Mouse (Mus musculus) C2C12 (cell line): Measurements from ENCODE around the gene AI661453.

ENCODE experiments used
- CEBPB ChIP-seq: IDR thresholded peaks from one replicate; pipeline ENCODE4 v1.6.1; 2011; ENCODE audit warnings: low read depth, mild to moderate bottlenecking, control low read depth, moderate library complexity
- CTCF ChIP-seq: IDR thresholded peaks from one replicate; pipeline ENCODE4 v1.5.1; 2011; ENCODE audit not compliant: control insufficient read depth, insufficient read depth, insufficient read length
- MAX ChIP-seq: IDR thresholded peaks from one replicate; pipeline ENCODE4 v1.6.1; 2011; ENCODE audit warnings: mild to moderate bottlenecking, control low read depth
- MYOD1 ChIP-seq: IDR thresholded peaks from one replicate; pipeline ENCODE4 v1.6.1; 2011; ENCODE audit warnings: low read depth; ENCODE audit not compliant: control insufficient read depth, insufficient read length

- no peak for TF ChIP-seq CTCF
- TF ChIP-seq MYOD1 = no peak
- no peak for TF ChIP-seq MAX
- no peak for TF ChIP-seq CEBPB
These were observed 5.6 kb upstream of the AI661453 start for GRCm38 (mm10) chr17:47430815-47431214.
